Mouse (Mus musculus): ENCODE results near the gene Atp6v0e2. TPM values are rescaled to one million over a fixed set of nuclear protein-coding genes. Genes with fewer than 3 reads are reported as not detected.

Atp6v0e2 gene
- polyA plus RNA-seq, 1 experiment: 2.2 TPM

DNA sequence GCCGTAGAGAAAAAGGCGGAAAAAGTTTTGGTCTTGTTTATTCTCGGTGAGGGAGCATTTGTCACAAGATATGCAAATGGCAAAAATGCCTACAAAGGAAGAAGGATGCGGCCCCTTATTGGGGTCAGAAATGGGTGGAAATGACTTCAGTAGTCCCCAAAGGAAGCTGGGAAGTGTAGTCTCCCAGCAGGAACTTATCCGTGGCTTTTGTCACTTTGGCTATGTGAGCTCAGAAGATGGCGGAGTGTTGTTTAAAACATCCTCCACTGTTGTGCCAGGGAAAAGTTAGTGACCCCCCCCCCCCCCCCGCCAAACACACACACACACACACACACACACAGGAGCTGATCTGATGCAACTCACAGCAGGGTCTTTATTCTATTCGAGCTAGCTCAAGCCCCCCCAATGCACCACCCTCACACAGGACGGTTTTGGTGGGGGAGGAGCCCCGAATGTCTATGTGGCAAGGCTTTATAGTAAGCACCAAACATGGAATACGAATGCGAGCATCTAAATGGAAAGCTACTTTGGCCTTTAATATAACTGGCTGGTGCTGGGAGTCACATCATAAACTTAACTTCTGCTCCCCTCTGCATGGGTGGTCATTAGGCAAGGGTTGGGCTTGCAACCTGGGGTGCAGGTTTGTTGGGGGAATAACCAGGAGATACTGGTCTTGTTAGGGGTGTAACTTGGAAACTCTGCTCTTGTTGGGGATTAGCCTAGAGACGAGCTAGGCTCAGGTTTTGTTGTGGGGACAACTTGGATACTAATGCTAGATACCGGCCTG is 17.9 kb downstream of the Atp6v0e2 start:
- Histone ChIP-seq H3K27ac (ENCODE audit: control insufficient read depth, insufficient read depth, low read depth, low read length, poor library complexity) (peak overlapping the region; percentile 92; the same call in 1 of the 2 replicates), H3K4me3 (replicated peaks; ENCODE audit: control insufficient read depth, low read depth, low read length) (peak overlapping the region; percentile 90), H3K4me1 (ENCODE audit: control insufficient read depth, insufficient read depth, low read length) (no peaks in the 10 kb centered on the region)
- 22% methylated on average over 14 of the region's 14 CpGs for WGBS
- TF ChIP-seq POLR2A (IDR thresholded peaks at IDR 0.05; ENCODE audit: borderline replicate concordance, control insufficient read depth, low read depth, low read length) (no peak), CTCF (IDR thresholded peaks at IDR 0.05; ENCODE audit: control insufficient read depth, insufficient read depth, low read length) (no peak)

DNA sequence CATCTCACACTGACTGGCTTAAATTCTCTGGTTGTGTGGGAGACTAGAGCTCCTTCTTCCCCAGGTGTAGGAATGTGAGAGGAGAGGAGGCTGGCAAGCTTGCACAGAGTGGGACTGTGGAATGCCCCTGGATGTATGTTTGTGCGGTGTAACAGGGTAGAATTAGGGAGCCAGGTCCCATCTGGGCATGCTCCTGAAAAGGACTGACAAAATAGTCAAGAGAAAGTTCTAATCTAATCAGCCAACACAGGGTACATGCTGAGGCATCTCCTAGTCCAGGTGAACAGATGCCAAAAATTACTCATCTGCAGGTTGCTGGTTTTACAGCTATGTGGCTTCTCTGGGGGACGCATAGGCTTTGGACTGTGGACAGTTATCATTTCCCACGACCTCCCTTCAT is 18.5 kb downstream of the Atp6v0e2 start:
- Histone ChIP-seq H3K27ac (ENCODE audit: control insufficient read depth, insufficient read depth, low read depth, low read length, poor library complexity) (no peak overlapping the region), H3K4me1 (ENCODE audit: control insufficient read depth, insufficient read depth, low read length) (no peaks in the 10 kb centered on the region), H3K4me3 (replicated peaks; ENCODE audit: control insufficient read depth, low read depth, low read length) (no peak overlapping the region)
- TF ChIP-seq POLR2A (IDR thresholded peaks at IDR 0.05; ENCODE audit: borderline replicate concordance, control insufficient read depth, low read depth, low read length): no peak
- TF ChIP-seq CTCF (IDR thresholded peaks at IDR 0.05; ENCODE audit: control insufficient read depth, insufficient read depth, low read length): no peak
- WGBS: 73% methylated on average over 3 of the region's 3 CpGs

DNA sequence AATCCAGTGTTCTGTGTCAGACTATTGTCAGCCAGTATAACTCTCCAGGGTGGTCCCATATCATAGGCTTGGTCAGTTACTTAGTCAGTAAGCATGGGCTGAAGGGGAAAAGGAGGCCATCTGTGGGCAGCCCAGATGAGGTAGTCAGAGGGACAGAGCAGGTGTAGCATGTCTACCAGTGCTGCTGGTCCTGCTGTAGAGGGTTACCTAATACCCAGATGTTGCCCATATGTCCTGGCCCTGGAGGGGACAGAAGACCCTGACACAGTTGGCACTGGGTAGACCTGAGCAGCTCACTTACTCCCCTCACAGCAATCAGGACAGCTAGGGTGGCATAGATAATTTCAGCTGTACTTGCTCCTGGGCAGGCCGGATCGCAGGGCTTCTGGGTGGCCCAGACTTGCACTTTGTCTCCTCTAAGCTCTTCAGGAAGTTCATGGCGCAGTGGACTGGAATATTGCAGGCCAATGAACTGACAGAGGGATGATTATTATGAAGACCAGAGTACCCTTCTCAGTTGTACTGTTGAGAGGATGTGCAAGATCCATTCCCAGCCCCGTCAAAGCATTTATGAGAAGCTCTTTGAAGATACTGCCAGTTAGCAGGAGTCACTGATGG is 28.4 kb downstream of the Atp6v0e2 start:
- Histone ChIP-seq H3K4me3 (replicated peaks; ENCODE audit: control insufficient read depth, low read depth, low read length) (no peak overlapping the region), H3K4me1 (ENCODE audit: control insufficient read depth, insufficient read depth, low read length) (no peaks in the 10 kb centered on the region), H3K27ac (ENCODE audit: control insufficient read depth, insufficient read depth, low read depth, low read length, poor library complexity) (no peak overlapping the region)
- WGBS: 89% methylated on average over 4 of the region's 4 CpGs
- no peak for TF ChIP-seq CTCF (IDR thresholded peaks at IDR 0.05; ENCODE audit: control insufficient read depth, insufficient read depth, low read length)
- TF ChIP-seq POLR2A (IDR thresholded peaks at IDR 0.05; ENCODE audit: borderline replicate concordance, control insufficient read depth, low read depth, low read length): no peak

DNA sequence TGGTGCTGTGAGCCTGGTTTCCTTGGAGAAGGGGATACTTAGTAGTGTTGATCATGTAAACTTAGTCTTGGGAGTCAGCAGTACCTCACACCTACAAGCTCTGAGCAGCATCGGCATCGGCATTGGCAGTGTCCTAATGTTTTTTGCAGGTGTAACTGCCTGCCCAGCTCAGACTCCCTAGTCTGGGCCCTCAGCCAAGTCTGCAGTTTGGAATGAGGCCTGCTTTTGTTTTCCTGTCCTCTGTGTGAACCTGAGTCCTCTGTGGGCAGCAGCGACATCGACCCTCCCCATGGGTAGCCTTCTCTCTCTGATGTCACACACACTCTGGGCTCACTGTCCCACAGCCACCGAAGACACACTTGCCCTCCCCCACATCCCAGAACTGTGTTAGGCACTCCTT is 28.9 kb downstream of the Atp6v0e2 start:
- no peak for TF ChIP-seq CTCF (IDR thresholded peaks at IDR 0.05; ENCODE audit: control insufficient read depth, insufficient read depth, low read length)
- no peak for TF ChIP-seq POLR2A (IDR thresholded peaks at IDR 0.05; ENCODE audit: borderline replicate concordance, control insufficient read depth, low read depth, low read length)
- H3K27ac ChIP-seq (ENCODE audit: control insufficient read depth, insufficient read depth, low read depth, low read length, poor library complexity): no peak overlapping the region
- no peak overlapping the region for H3K4me3 ChIP-seq (replicated peaks; ENCODE audit: control insufficient read depth, low read depth, low read length)
- H3K4me1 ChIP-seq (ENCODE audit: control insufficient read depth, insufficient read depth, low read length): no peaks in the 10 kb centered on the region
- 61% methylated on average over 5 of the region's 5 CpGs for WGBS

DNA sequence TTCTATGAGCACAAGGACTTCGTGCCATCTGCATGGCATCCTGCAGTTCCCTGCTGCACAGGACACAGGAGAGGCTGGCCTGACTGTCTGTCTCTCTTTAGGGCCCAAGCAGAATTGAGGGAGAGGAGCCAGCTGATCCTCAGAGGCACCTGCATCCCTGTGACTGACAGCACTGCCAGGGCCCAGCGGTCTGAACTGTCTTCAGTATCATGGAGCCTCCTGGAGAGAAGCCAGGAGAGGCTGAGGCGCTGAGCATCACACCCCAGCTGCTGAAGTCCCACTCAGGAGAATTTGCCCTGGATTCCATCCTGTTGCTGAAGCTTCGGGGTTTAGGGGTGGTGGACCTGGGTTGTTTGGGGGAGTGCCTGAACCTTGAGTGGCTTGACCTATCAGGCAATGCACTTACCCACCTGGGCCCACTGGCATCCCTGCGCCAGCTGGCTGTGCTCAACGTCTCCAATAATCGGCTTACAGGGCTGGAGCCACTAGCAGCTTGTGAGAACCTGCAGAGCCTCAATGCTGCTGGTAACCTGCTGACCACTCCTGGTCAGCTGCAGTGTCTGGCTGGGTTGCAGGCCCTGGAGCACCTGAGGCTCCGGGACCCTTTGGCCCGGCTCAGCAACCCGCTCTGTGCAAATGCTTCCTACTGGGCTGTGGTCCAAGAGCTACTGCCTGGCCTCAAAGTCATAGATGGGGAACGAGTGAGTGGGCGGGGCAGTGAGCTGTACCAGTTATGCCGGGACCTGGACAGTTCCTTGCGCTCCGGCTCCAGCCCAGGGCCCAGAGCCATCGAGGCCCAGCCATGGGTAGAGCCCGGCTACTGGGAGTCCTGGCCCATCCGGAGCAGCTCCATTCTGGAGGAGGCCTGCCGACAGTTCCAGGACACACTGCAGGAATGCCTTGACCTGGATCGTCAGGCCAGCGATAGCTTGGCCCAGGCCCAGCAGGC is 30.9 kb downstream of the Atp6v0e2 start:
- Histone ChIP-seq H3K4me1 (ENCODE audit: control insufficient read depth, insufficient read depth, low read length) (no peaks in the 10 kb centered on the region), H3K27ac (ENCODE audit: control insufficient read depth, insufficient read depth, low read depth, low read length, poor library complexity) (no peak overlapping the region), H3K4me3 (replicated peaks; ENCODE audit: control insufficient read depth, low read depth, low read length) (no peak overlapping the region)
- TF ChIP-seq CTCF (IDR thresholded peaks at IDR 0.05; ENCODE audit: control insufficient read depth, insufficient read depth, low read length) (no peak), POLR2A (IDR thresholded peaks at IDR 0.05; ENCODE audit: borderline replicate concordance, control insufficient read depth, low read depth, low read length) (no peak)
- WGBS: 38% methylated on average over 21 of the region's 21 CpGs

DNA sequence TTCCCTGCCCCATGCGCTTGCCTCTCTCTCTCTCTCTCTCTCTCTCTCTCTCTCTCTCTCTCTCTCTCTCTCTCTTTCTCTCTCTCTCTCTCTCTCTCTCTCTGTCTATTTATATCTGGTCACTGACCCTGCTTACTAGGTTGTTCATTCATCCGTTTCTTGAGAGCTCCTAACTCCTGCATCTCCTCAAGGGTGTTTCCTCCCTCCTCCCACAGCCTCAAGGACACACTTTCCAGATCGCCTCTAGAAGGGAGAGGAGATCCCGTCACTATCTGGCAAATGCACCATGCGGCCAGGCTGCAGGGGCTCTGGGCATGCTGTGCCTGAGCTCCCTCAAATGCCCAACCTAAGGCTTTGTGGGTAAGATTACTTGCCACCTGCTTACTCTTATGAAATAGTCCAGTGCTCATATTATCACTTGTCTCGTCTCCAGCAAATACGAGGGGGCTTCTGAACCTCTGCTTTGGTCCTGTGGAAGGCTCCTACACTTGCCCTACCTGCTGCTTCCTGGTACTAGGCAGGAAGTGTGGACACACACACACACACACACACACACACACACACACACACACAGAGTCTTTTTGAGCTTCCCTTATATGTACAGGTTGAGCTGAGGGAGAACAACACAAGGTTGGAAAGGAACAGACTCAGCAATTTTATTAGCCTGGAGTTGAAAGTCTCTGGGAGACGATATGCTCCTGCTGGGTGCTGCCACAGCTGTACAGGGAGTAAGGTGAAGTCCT is 31.8 kb downstream of the Atp6v0e2 start:
- Histone ChIP-seq H3K4me1 (ENCODE audit: control insufficient read depth, insufficient read depth, low read length) (no peaks in the 10 kb centered on the region), H3K27ac (ENCODE audit: control insufficient read depth, insufficient read depth, low read depth, low read length, poor library complexity) (no peak overlapping the region), H3K4me3 (replicated peaks; ENCODE audit: control insufficient read depth, low read depth, low read length) (no peak overlapping the region)
- WGBS: 44% methylated on average over 8 of the region's 8 CpGs
- TF ChIP-seq POLR2A (IDR thresholded peaks at IDR 0.05; ENCODE audit: borderline replicate concordance, control insufficient read depth, low read depth, low read length): no peak
- no peak for TF ChIP-seq CTCF (IDR thresholded peaks at IDR 0.05; ENCODE audit: control insufficient read depth, insufficient read depth, low read length)

DNA sequence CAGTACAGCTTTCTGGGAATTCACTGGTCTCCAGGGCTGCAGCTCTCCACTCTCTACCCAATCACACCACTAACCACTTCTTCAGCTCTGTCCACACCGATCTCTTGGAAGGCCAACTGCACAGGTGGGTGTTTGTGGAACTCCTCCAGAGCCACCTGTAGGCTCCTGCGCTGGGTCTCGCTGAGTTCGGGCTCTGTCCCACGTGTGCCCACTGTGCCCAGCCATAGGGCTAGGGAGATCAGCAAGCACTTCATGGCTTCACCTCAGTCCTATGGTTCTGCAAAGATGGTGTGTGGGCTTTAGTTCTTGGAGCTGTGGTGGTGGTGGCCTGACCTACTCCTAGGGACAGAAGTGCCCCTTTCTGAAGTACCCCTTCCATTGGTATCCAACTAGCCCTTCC is 34.6 kb downstream of the Atp6v0e2 start:
- Histone ChIP-seq H3K4me3 (replicated peaks; ENCODE audit: control insufficient read depth, low read depth, low read length) (no peak overlapping the region), H3K4me1 (ENCODE audit: control insufficient read depth, insufficient read depth, low read length) (no peaks in the 10 kb centered on the region), H3K27ac (ENCODE audit: control insufficient read depth, insufficient read depth, low read depth, low read length, poor library complexity) (no peak overlapping the region)
- 83% methylated on average over 5 of the region's 5 CpGs for WGBS
- no peak for TF ChIP-seq POLR2A (IDR thresholded peaks at IDR 0.05; ENCODE audit: borderline replicate concordance, control insufficient read depth, low read depth, low read length)
- no peak for TF ChIP-seq CTCF (IDR thresholded peaks at IDR 0.05; ENCODE audit: control insufficient read depth, insufficient read depth, low read length)
